Mouse (Mus musculus) forelimb bud, embryonic 11.5 days (tissue): Measurements from ENCODE around the gene Gtf3c2.

Experiments
- DNase-seq: peaks from one replicate; pipeline ENCODE4 v3.0.0-alpha.2; 2012; ENCODE audit warnings: low read depth, low spot score

Gtf3c2 gene

GRCm38 (mm10) chr5:31198170-31198569 lies 18.2 kb upstream of the Gtf3c2 start:
- no peak for DNase-seq

DNA sequence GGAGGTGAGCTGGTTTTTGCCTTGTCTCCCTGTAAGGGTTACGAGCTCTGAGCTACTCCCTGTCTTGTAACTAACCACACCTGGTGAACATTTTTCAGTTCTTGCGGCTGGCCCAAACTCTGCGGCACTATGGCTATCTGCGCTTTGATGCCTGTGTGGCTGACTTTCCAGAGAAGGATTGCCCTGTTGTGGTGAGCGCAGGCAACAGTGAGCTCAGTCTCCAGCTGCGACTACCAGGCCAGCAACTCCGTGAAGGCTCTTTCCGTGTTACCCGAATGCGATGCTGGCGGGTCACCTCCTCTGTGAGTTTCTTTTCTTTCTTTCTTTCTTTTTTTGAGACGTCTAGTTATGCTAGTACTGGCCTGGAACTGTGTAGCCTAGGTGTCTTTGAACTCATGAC lies 17.1 kb upstream of the Gtf3c2 start:
- no peak for DNase-seq

GRCm38 (mm10) chr5:31196207-31196606 lies 16.3 kb upstream of the Gtf3c2 start:
- DNase-seq: no peak

DNA sequence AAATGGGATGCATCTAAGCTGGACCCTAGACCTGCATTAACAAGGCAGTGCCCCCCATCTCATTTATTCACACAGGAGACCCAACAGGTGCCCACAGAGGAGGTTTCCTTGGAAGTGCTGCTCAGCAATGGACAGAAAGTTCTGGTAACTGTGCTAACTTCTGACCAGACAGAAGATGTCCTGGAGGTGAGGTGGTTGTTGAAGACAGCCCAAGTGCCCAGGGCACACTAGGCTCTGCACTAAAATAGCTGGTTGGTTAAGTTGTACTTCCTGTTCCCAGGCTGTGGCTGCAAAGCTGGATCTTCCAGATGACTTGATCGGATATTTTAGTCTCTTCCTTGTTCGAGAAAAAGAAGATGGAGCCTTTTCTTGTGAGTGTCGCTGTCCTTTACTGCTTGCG lies 15.7 kb upstream of the Gtf3c2 start:
- no peak for DNase-seq

GRCm38 (mm10) chr5:31194486-31195485 lies 14.8 kb upstream of the Gtf3c2 start:
- no peak for DNase-seq

DNA sequence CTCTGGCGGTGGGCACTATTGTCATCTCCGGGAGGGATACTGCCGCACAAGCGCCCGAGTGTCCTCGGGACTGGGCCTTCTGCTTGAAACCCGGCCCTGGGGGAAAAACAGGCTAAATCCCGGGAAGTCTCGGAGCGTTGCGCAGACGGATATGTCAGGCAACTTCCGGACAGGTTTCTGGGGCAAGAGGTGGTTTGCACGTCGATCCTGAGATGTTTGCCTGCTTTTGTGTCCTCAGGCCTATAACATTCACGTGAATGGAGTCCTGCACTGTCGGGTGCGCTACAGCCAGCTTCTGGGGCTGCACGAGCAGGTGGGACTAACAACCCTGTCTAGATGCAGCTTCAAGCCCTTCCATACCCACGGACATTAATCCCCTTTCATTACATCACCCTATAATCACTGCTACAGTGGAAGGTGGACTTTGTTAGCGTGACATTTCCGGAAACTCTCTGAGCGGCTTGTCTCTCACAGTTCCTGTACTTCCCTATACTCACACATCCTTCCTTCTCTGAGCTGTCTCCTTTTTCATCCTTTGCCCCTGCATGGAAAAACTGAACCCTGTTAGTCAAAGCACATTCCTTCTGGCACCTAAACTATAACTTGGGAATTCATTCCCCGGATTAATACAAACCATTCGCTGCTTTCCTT lies 13.8 kb upstream of the Gtf3c2 start:
- peak; percentile 12 for DNase-seq

DNA sequence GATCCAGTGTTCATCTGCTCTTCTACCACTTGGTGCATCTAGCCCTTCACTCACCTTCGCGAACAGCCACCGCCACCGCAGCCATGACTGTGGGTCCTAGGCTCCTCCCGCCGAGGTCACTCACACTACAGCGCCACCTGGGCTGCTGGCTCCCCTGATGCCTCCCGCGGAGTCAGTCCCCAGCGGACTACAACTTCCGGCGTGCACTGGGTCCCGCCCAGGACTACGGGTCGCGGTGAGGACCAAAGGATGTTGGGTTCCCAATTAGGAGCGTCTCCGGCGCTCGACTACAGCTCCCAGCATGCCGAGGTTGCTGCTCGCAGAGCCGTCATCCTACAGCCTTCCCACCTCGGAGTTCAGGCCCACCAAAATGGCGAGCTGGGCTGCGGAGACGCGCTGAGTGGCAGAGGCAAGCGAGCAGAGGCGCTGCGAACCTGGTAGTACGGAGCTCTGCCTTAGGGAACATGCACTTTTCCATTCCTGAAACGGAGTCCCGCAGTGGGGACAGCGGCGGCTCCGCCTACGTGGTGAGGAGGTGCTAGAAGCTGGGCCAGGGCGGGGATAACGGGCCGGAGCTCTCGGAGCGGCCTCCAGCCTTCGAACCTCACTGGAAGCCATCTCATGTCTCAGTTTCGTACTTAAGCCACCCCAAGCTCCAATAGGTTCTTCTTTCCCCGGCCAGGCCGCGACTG lies 13.1 kb upstream of the Gtf3c2 start, which contains the start of the genes Snx17 and Eif2b4:
TSS of gene Snx17 (plus strand) at position 289 of the 692 bp plus-strand sequence.
TSS of gene Eif2b4 (minus strand) at position 492 of the 692 bp plus-strand sequence.
- DNase-seq: peak; percentile 99

GRCm38 (mm10) chr5:31192045-31192938 lies 12.3 kb upstream of the Gtf3c2 start:
- DNase-seq: peak; percentile 61

- no peak for DNase-seq
Measured at GRCm38 (mm10) chr5:31190201-31190600, 10.3 kb upstream of the Gtf3c2 start.

- no peak for DNase-seq
Measured at GRCm38 (mm10) chr5:31188223-31188840, 8.4 kb upstream of the Gtf3c2 start.

DNA sequence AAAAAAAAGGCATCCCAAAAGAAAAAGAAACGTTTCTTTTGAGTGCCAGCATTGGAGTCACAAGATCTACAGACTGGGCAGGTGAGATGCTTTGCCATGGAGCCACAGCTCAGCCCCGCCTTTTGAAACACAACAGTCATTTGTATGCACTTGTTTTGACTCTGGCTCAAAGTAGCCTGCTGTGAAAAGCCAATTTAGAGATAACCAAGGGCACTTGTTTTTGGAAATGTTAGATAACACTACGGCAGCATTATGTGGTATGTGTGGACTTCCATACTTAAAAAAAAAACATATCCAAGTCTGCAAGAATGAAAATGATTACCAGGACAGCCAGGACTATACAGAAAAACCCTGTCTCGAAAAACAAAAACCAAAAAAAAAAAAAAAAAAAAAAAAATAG lies 3.7 kb upstream of the Gtf3c2 start:
- DNase-seq: no peak

- no peak for DNase-seq
Measured at GRCm38 (mm10) chr5:31181183-31181770, 1.3 kb upstream of the Gtf3c2 start.

DNA sequence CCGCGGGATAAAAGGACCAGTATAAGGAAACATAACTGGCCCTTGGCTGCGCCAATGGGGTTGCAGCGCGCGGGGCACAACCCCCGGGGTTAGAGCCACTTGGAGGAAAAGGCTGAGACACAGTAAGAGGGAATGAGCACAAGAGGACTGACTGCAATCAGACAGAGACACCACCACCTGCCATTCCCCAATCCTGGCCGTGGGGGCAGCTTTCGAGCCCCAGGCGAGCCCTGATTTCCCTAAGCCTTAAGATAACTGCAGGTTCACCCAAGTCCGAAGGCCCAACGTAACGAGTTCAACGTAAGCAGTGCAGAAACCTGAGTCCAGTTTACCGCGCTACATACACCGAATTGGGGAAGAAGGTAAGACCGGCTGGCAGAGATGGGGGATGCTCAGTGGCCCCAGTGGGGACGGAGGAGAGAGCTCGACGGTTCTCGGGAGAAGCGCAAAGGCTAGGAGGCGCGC lies 611 bp downstream of the Gtf3c2 start:
- peak; percentile 21 for DNase-seq

GRCm38 (mm10) chr5:31168630-31169029 lies 11.3 kb downstream of the Gtf3c2 start:
- DNase-seq: no peak

- DNase-seq: no peak
Measured at GRCm38 (mm10) chr5:31164878-31165277, 15.1 kb downstream of the Gtf3c2 start.

DNA sequence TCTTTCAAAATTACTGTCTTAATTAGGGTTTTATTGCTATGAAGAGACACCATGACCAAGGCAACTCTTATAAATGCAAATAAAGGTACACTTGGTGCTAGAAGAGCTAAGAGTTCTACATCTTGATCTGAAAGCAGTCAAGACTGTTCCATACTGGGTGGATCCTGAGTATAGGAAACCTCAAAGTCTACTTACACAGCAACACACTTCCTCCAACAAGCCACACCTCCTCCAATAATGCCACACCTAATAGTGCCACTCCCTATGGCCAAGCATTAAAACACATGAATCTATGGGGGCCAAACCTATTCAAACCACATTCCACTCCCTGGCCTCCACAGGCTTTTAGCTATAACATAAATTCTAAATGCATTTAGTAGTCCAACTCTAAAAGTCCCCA lies 17.5 kb downstream of the Gtf3c2 start:
- DNase-seq: no peak

GRCm38 (mm10) chr5:31154152-31154553 lies 25.8 kb downstream of the Gtf3c2 start, which contains the start of gene Mpv17:
Gene Mpv17 (minus strand): TSS chr5:31154251.
- DNase-seq: peak; percentile 88

GRCm38 (mm10) chr5:31153516-31154151 lies 26.3 kb downstream of the Gtf3c2 start:
- no peak for DNase-seq

- no peak for DNase-seq
Measured at GRCm38 (mm10) chr5:31151746-31152145, 28.2 kb downstream of the Gtf3c2 start.
